Mouse (Mus musculus) c-Kit-positive CD71-negative TER-119-negative erythroid progenitor cells, embryonic 14.5 days (primary cell): ENCODE data around the gene Npc2.
A peak's percentile ranks its signal among the peaks of the same experiment; 100 is the strongest.

Experiments used
- DNase-seq: peaks from one replicate; pipeline ENCODE4 v3.0.0-alpha.2; 2013; ENCODE audit warnings: low read depth

Gene Npc2

DNA sequence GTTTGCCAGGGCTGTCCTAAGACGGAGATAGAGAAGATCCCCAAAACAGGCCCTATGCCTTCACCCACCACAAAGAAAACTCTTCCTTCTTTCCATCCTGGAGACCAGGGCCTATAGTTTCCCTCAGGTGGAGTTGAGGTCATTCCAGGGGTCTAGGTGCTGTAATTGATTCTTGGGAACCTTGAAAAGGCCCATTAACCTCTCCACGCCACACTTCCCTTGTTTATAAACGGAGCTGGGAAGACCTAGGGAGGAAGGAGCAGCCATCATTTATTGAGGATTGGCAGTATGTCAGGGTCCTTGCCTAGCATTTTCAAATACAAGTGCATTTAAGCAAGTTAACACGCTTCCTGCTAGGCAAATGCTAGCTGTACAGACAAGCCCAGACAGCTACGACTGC is 45.5 kb downstream of the Npc2 start:
- no peak for DNase-seq

GRCm38 (mm10) chr12:84726986-84727385 is 46.0 kb downstream of the Npc2 start:
- no peak for DNase-seq

DNA sequence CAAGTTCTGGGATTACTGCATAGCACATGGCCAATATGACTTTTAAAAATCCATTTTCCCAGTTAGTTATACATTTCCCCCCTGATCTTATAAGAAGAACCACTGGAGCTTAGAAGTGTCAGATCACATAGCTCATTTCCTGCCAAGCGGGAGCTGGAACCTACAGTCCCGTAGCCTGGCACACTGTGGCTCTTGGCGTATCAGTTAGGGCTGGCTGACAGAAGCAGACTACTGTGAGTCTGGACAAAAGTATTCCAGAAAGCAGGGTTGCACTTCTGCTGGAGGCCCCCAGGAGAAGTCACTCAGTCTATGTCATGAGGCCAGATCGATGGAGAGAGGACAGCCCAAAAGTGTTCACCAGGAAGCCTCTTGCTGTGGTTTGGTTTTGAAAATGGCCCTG is 46.6 kb downstream of the Npc2 start:
- no peak for DNase-seq

- no peak for DNase-seq
Observed at GRCm38 (mm10) chr12:84718462-84719244, 54.3 kb downstream of the Npc2 start.

DNA sequence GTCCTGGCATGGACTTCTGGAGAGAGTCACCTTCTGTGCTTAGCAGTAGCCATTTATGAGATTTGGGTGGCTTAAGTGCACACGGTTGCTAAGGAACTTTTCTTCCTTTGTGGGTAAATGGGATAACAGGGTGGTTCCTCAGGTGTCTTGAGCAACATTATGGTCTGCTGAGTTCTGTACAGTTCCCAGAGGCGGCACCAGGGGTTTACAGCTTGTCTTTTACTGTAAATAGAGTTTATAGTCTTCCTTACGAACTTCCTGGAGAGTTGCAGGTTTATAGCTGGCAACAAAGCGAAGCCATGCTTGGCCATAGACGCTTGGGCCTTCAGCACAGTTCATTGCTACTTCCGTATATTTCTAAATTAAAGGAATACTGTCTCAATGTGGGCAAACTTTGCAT is 58.4 kb downstream of the Npc2 start:
- no peak for DNase-seq

GRCm38 (mm10) chr12:84709842-84710439 is 63.0 kb downstream of the Npc2 start:
- peak; percentile 24 for DNase-seq

- DNase-seq: no peak
Observed at GRCm38 (mm10) chr12:84707804-84708203, 65.1 kb downstream of the Npc2 start.

DNA sequence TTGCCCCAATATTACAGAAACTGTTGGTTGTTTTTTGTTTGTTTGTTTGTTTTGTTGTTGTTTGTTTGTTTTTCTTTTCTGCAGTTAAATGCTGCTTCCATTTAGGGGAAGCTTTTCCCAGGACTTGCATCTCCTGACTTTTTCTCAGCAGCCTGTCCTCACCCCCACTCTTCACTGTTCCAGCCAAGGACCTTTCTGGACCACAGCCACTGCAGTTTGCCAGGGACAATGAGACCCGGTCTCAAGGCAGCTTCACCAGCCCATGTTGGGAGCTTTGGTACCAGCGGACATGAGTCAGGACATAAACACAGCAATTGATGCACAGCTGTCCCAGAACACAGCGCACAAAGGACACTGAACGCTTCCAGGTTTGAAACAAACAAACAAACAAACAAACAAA is 66.1 kb downstream of the Npc2 start:
- DNase-seq: no peak
